Mouse (Mus musculus): ENCODE data around the gene Fam180a. TPM values are rescaled to one million over a fixed set of nuclear protein-coding genes. Genes with fewer than 3 reads are reported as not detected.

Gene Fam180a
- polyA plus RNA-seq, 1 experiment: 0.74 TPM

- peaks cover 7% of the 10 kb centered on the region; the same call in 1 of the 2 replicates for H3K4me1 ChIP-seq (ENCODE audit: control insufficient read depth, insufficient read depth, low read length)
- no peak for DNase-seq
- no peak for TF ChIP-seq CTCF (IDR thresholded peaks at IDR 0.05; ENCODE audit: borderline replicate concordance, insufficient read depth, low read depth, low read length)
- no peak for TF ChIP-seq POLR2A (IDR thresholded peaks at IDR 0.05; ENCODE audit: borderline replicate concordance, insufficient read depth, low read length)
- 62% methylated on average over 2 of the region's 2 CpGs for WGBS
- no peak overlapping the region for H3K27ac ChIP-seq (ENCODE audit: insufficient read depth, low read length)
- H3K4me3 ChIP-seq (replicated peaks; ENCODE audit: insufficient read depth, low read depth, low read length): no peak overlapping the region
- H3K27me3 ChIP-seq (ENCODE audit: control insufficient read depth, insufficient read depth, low read length): no peaks in the 10 kb centered on the region
These were observed 31.0 kb downstream of the Fam180a start for GRCm38 (mm10) chr6:35294964-35295363.

- WGBS: 91% methylated on average over 8 of the region's 8 CpGs
- no peak overlapping the region for H3K4me3 ChIP-seq (replicated peaks; ENCODE audit: insufficient read depth, low read depth, low read length)
- no peak for TF ChIP-seq CTCF (IDR thresholded peaks at IDR 0.05; ENCODE audit: borderline replicate concordance, insufficient read depth, low read depth, low read length)
- TF ChIP-seq POLR2A (IDR thresholded peaks at IDR 0.05; ENCODE audit: borderline replicate concordance, insufficient read depth, low read length): no peak
- H3K4me1 ChIP-seq (ENCODE audit: control insufficient read depth, insufficient read depth, low read length): peaks cover 6% of the 10 kb centered on the region; the same call in 1 of the 2 replicates
- no peaks in the 10 kb centered on the region for H3K27me3 ChIP-seq (ENCODE audit: control insufficient read depth, insufficient read depth, low read length)
- H3K27ac ChIP-seq (ENCODE audit: insufficient read depth, low read length): no peak overlapping the region
- no peak for DNase-seq
These were observed 36.3 kb downstream of the Fam180a start for GRCm38 (mm10) chr6:35289676-35290075.

- DNase-seq: no peak
These were observed 37.0 kb downstream of the Fam180a start for GRCm38 (mm10) chr6:35288920-35289319.

GRCm38 (mm10) chr6:35288114-35288761, 37.7 kb downstream of the Fam180a start:
- peaks cover 6% of the 10 kb centered on the region; the same call in 1 of the 2 replicates for H3K4me1 ChIP-seq (ENCODE audit: control insufficient read depth, insufficient read depth, low read length)
- 8% methylated on average over 11 of the region's 11 CpGs for WGBS
- no peak overlapping the region for H3K4me3 ChIP-seq (replicated peaks; ENCODE audit: insufficient read depth, low read depth, low read length)
- DNase-seq: peak; percentile 31 to 45
- no peak for TF ChIP-seq POLR2A (IDR thresholded peaks at IDR 0.05; ENCODE audit: borderline replicate concordance, insufficient read depth, low read length)
- no peak for TF ChIP-seq CTCF (IDR thresholded peaks at IDR 0.05; ENCODE audit: borderline replicate concordance, insufficient read depth, low read depth, low read length)
- H3K27me3 ChIP-seq (ENCODE audit: control insufficient read depth, insufficient read depth, low read length): no peaks in the 10 kb centered on the region
- H3K27ac ChIP-seq (ENCODE audit: insufficient read depth, low read length): no peak overlapping the region

More at GRCm38 (mm10) chr6:35288920-35289319, 37.0 kb downstream of the Fam180a start:
- WGBS: 56% methylated on average over 7 of the region's 7 CpGs
- TF ChIP-seq POLR2A (IDR thresholded peaks at IDR 0.05; ENCODE audit: borderline replicate concordance, insufficient read depth, low read length) (no peak), CTCF (IDR thresholded peaks at IDR 0.05; ENCODE audit: borderline replicate concordance, insufficient read depth, low read depth, low read length) (no peak)
- Histone ChIP-seq H3K4me1 (ENCODE audit: control insufficient read depth, insufficient read depth, low read length) (peaks cover 6% of the 10 kb centered on the region; the same call in 1 of the 2 replicates), H3K4me3 (replicated peaks; ENCODE audit: insufficient read depth, low read depth, low read length) (no peak overlapping the region), H3K27ac (ENCODE audit: insufficient read depth, low read length) (no peak overlapping the region), H3K27me3 (ENCODE audit: control insufficient read depth, insufficient read depth, low read length) (no peaks in the 10 kb centered on the region)

- Histone ChIP-seq H3K4me1 (ENCODE audit: control insufficient read depth, insufficient read depth, low read length) (no peaks in the 10 kb centered on the region), H3K4me3 (replicated peaks; ENCODE audit: insufficient read depth, low read depth, low read length) (no peak overlapping the region), H3K27ac (ENCODE audit: insufficient read depth, low read length) (no peak overlapping the region), H3K27me3 (ENCODE audit: control insufficient read depth, insufficient read depth, low read length) (no peaks in the 10 kb centered on the region)
- WGBS: 87% methylated on average over 10 of the region's 10 CpGs
- DNase-seq: no peak
- TF ChIP-seq CTCF (IDR thresholded peaks at IDR 0.05; ENCODE audit: borderline replicate concordance, insufficient read depth, low read depth, low read length): no peak
- no peak for TF ChIP-seq POLR2A (IDR thresholded peaks at IDR 0.05; ENCODE audit: borderline replicate concordance, insufficient read depth, low read length)
These were observed 46.6 kb downstream of the Fam180a start for GRCm38 (mm10) chr6:35279306-35279705.

GRCm38 (mm10) chr6:35277903-35278587, 47.9 kb downstream of the Fam180a start:
- no peaks in the 10 kb centered on the region for H3K4me1 ChIP-seq (ENCODE audit: control insufficient read depth, insufficient read depth, low read length)
- no peaks in the 10 kb centered on the region for H3K27me3 ChIP-seq (ENCODE audit: control insufficient read depth, insufficient read depth, low read length)
- H3K4me3 ChIP-seq (replicated peaks; ENCODE audit: insufficient read depth, low read depth, low read length): no peak overlapping the region
- DNase-seq: no peak
- H3K27ac ChIP-seq (ENCODE audit: insufficient read depth, low read length): no peak overlapping the region
- no peak for TF ChIP-seq CTCF (IDR thresholded peaks at IDR 0.05; ENCODE audit: borderline replicate concordance, insufficient read depth, low read depth, low read length)
- TF ChIP-seq POLR2A (IDR thresholded peaks at IDR 0.05; ENCODE audit: borderline replicate concordance, insufficient read depth, low read length): no peak
- 44% methylated on average over 10 of the region's 10 CpGs for WGBS

GRCm38 (mm10) chr6:35273391-35274082, 52.4 kb downstream of the Fam180a start:
- 89% methylated on average over 11 of the region's 11 CpGs for WGBS
- Histone ChIP-seq H3K4me1 (ENCODE audit: control insufficient read depth, insufficient read depth, low read length) (0 out of 2 replicates have a peak, but pooled peaks cover 3% of the 10 kb centered on the region), H3K27me3 (ENCODE audit: control insufficient read depth, insufficient read depth, low read length) (no peaks in the 10 kb centered on the region), H3K27ac (ENCODE audit: insufficient read depth, low read length) (no peak overlapping the region), H3K4me3 (replicated peaks; ENCODE audit: insufficient read depth, low read depth, low read length) (no peak overlapping the region)
- no peak for DNase-seq
- TF ChIP-seq POLR2A (IDR thresholded peaks at IDR 0.05; ENCODE audit: borderline replicate concordance, insufficient read depth, low read length): no peak

Measured in cerebellum, adult 2 months (tissue).